Mouse (Mus musculus) left cerebral cortex, adult 9 months (tissue): ENCODE data around the gene Dpep3.

Source experiments
- DNase-seq, 2 experiments: peaks; one replicate each; pipeline ENCODE4 v3.0.0; 2022; ENCODE audit warnings: low spot score in 2 of 2

Dpep3 gene

GRCm38 (mm10) chr8:105975363-105975762 lies 3.9 kb downstream of the Dpep3 start:
- DNase-seq, result no peak

- no peak for DNase-seq
Measured at GRCm38 (mm10) chr8:105971019-105971720, 8.1 kb downstream of the Dpep3 start.

- DNase-seq, result no peak
Measured at GRCm38 (mm10) chr8:105969367-105969766, 9.9 kb downstream of the Dpep3 start.

- DNase-seq, result no peak
Measured at GRCm38 (mm10) chr8:105966692-105967311, 12.4 kb downstream of the Dpep3 start.

GRCm38 (mm10) chr8:105965905-105966341 lies 13.3 kb downstream of the Dpep3 start, which contains the start of gene Slc12a4:
Slc12a4 (minus strand) TSS chr8:105966097.
- DNase-seq, result no peak

GRCm38 (mm10) chr8:105965266-105965904 lies 13.8 kb downstream of the Dpep3 start:
- DNase-seq, result no peak

- DNase-seq, result no peak
Measured at GRCm38 (mm10) chr8:105964506-105965265, 14.5 kb downstream of the Dpep3 start.

GRCm38 (mm10) chr8:105961536-105961935 lies 17.7 kb downstream of the Dpep3 start:
- DNase-seq, result no peak

GRCm38 (mm10) chr8:105961101-105961500 lies 18.1 kb downstream of the Dpep3 start:
- no peak for DNase-seq

- no peak for DNase-seq
Measured at GRCm38 (mm10) chr8:105959350-105959749, 19.9 kb downstream of the Dpep3 start.

- DNase-seq, result no peak
Measured at GRCm38 (mm10) chr8:105957813-105958212, 21.4 kb downstream of the Dpep3 start.

- no peak for DNase-seq
Measured at GRCm38 (mm10) chr8:105956556-105956955, 22.7 kb downstream of the Dpep3 start.

GRCm38 (mm10) chr8:105951057-105951659 lies 28.1 kb downstream of the Dpep3 start:
- DNase-seq, result peak in 1 of 2 experiments; percentile 64

GRCm38 (mm10) chr8:105949350-105949749 lies 29.9 kb downstream of the Dpep3 start:
- peak in 1 of 2 experiments; percentile 58 for DNase-seq

- peak in 1 of 2 experiments; percentile 46 for DNase-seq
Measured at GRCm38 (mm10) chr8:105943321-105943739, 35.9 kb downstream of the Dpep3 start, which contains the start of gene Lcat. Lcat (minus strand) TSS chr8:105943382.

- DNase-seq, result no peak
Measured at GRCm38 (mm10) chr8:105942542-105942941, 36.7 kb downstream of the Dpep3 start.

- no peak for DNase-seq
Measured at GRCm38 (mm10) chr8:105942026-105942425, 37.2 kb downstream of the Dpep3 start.

GRCm38 (mm10) chr8:105938306-105938669 lies 40.9 kb downstream of the Dpep3 start, which contains the start of gene Psmb10:
Psmb10 (minus strand) TSS chr8:105938444.
- DNase-seq, result peak in 1 of 2 experiments; percentile 40

- peak; percentile 30 to 45 for DNase-seq
Measured at GRCm38 (mm10) chr8:105937496-105938305, 41.5 kb downstream of the Dpep3 start.

- peak; percentile 73 to 87 for DNase-seq
Measured at GRCm38 (mm10) chr8:105936866-105937475, 42.3 kb downstream of the Dpep3 start.
